Mouse (Mus musculus) CH12F3 (cell line): Measurements from ENCODE around the gene Xrra1.
"Not testable (repeated sequence)": the region's sequence is repeated elsewhere in the genome, so short reads cannot be mapped to it uniquely, and the experiment has no call there.

Experiments used
- in situ Hi-C: fragments of 300-500 bp; cut with MboI; formaldehyde crosslinking; loops from 2 replicates; pipeline ENCODE4 v1.14.3; 2020; ENCODE audit warnings: low sequenced_read_pairs

Gene Xrra1

DNA sequence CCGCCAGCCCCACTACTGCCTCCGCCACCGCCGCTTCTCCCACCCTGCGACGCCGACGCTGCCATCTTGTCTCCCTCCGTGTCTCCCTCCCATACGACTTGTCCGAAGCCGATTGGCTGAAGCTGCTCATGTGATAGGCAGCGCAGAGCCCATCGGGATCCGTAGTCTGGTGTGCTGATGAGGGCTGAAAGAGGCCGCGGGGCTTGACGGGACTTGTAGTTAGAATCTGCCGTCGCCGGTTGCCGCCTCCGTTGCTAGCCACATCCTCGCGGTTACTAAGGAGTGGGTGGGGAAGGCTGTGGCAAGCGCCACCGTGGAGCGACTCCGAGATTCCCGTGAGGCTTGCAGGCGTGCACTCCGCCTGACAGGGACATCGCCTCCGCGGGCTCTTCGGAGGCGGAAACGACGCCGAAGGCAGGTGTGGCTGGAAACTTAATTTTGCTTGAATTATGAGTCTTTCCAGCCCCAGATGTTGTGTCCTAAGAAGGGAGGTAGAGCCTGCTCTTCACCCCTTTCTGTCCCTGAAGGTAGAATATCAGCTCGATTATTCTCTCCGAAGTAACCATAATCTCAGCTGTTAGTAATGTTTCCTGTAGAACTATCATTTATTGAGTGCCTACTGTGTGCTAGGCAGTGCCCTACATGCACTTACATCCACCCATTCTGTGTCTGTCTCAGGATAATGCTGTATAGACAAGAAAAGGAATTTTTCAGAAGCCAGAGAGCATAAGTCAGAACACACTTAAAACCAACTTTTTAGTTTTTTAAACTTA is at the start of gene Xrra1:
Gene Xrra1 (plus strand): TSS at position 304 of the 773 bp plus-strand sequence.
- in situ Hi-C loops: no loop called here

- in situ Hi-C loops: no loop called here
Measured at GRCm38 (mm10) chr7:99810814-99811213, 48.1 kb upstream of the Xrra1 start.

GRCm38 (mm10) chr7:99811661-99812060 is 47.3 kb upstream of the Xrra1 start:
- in situ Hi-C loops: no loop called here

DNA sequence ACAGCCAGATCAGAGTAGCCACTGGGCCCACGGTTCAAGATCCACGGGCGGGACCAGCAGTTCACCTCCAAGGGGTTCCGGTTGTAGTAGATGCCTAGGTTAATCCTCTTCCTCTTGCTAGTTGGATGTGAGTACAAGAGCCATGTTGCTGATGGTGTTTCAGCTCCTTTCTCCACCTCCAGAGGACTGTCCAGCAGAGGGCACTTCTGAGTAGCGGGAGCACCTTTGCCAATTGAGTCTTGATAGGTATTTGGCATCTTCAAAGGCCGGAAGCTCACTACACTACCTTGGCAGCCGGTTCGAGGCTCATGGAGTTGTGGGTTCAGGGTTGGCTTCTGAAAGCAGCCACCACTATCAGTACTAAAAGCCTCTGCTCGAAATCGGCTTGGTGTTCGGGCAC is 45.5 kb upstream of the Xrra1 start:
- in situ Hi-C loops: no loop called here

- in situ Hi-C loops: not testable (repeated sequence)
Measured at GRCm38 (mm10) chr7:99818181-99818725, 40.7 kb upstream of the Xrra1 start.

- in situ Hi-C loops: no loop called here
Measured at GRCm38 (mm10) chr7:99821953-99822352, 37.0 kb upstream of the Xrra1 start.

GRCm38 (mm10) chr7:99822426-99822825 is 36.5 kb upstream of the Xrra1 start:
- in situ Hi-C loops: no loop called here

- in situ Hi-C loops: no loop called here
Measured at GRCm38 (mm10) chr7:99823045-99823663, 35.8 kb upstream of the Xrra1 start.

DNA sequence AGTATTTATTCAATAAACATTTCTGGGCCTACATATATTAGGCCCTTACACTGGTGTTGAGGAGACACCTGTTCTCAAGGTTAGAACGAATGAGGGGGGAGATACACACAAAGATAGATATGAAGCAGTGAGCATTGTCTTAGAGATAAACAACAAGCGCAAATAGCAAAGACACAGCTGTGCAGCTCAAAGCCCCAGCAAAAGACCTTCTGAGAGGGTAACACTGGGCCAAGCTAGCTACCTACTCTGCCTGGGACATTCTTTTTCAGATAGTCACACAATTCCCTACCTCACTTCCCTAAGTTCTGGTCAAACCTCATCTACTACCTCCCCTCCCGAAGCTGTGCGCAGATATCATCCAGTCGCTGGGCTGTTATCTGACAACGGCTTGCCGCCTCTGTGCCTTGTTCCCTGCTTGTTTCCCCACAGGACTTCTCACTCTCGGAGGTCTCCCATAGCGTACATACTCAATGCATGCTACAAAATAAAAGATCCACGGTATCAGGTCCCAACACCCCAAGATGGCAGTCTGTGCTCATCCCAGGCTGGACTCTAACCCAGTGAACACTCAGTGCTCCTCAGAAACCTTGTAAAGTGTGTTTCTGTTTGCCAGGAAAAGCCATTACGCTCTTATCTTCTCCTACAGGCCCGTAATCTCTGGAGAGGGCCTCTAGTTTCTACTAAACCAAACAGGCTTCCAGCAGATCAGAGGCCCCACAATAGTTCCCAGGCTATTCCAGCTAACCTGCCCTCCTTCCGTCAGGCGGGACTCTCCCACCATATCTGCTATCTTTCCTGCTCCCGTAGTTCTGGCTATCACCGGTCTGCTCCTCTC is 34.0 kb upstream of the Xrra1 start:
- in situ Hi-C loops: no loop called here

GRCm38 (mm10) chr7:99825511-99825910 is 33.4 kb upstream of the Xrra1 start:
- in situ Hi-C loops: no loop called here

- in situ Hi-C loops: no loop called here
Measured at GRCm38 (mm10) chr7:99826096-99826495, 32.8 kb upstream of the Xrra1 start.

DNA sequence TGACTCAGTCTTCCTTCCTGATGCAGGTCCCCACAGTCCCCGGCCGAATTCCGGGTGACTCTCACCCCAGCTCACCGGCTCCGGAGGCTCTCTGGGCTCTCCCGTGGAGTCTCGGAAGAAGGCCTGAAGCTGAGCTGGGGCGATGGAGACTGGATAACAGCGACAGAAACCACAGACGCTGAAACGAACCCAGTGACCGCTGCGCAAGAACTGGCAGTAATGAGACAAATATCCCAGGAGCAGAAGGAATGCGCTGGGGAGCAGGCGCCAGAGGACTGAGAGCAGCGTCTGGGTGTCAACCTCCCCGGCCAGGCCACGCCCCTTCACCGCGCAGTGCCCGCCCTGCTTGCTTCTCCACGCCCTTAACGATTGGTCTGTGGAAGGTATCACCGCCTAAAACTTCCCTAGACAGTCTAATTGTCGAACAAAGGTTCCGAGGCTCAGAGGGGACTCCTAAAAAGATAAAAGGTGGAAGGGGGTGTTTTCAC is 30.8 kb upstream of the Xrra1 start, which contains the start of gene Neu3:
Gene Neu3 (minus strand): TSS at position 335 of the 488 bp plus-strand sequence.
- in situ Hi-C loops: no loop called here

DNA sequence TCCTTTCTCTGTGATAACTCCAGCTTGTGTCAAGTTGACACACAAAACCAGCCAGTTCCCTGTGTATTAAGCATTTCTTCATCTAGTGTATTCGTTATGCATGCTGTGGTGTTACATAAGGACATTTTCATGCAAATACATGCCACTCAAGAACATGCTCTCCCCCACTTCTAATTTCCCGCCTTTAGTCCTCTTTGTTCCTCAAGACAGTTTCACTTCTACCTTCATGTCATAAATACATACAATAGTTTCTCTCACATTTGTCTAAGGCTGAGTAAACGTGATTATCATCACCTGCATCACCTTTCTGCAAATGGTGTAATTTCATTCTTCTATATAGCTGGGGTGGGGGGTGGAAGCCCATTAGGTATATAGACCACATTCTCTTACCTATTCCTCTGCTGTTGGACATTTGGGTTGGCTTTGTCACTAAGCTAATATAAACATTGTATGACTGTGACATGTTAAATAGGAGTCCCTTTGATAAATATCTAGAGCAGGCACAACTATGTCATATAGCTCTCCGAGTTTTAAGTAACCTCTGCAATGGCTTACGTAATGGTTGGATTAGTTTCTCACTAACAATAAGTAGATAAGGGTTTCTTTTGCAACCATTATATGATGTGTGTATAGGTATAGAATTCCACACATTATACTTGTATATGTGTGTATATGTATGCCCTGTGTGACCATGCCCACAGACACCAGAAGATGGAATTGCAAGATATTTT is 25.6 kb upstream of the Xrra1 start:
- in situ Hi-C loops: no loop called here

DNA sequence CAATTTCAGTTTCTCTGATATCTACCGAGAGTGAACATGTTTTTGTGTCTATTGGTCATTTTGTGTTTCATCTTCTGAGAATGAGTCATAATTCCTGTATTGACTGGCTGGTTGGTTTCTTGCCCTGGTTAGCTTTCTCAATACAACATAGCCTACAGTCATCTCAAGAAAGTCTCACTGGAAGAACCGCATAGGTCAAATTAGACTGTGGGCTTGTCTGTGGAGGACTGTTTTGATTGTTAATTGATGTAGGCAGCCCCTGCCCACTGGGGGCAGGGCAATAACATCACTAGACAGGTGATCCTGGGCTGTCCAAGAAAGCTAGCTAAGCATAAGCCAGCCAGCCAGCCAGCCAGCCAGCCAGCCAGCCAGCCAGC is 25.1 kb upstream of the Xrra1 start:
- in situ Hi-C loops: no loop called here

- in situ Hi-C loops: no loop called here
Measured at GRCm38 (mm10) chr7:99834314-99834853, 24.5 kb upstream of the Xrra1 start.

GRCm38 (mm10) chr7:99836781-99837180 is 22.1 kb upstream of the Xrra1 start:
- in situ Hi-C loops: no loop called here

DNA sequence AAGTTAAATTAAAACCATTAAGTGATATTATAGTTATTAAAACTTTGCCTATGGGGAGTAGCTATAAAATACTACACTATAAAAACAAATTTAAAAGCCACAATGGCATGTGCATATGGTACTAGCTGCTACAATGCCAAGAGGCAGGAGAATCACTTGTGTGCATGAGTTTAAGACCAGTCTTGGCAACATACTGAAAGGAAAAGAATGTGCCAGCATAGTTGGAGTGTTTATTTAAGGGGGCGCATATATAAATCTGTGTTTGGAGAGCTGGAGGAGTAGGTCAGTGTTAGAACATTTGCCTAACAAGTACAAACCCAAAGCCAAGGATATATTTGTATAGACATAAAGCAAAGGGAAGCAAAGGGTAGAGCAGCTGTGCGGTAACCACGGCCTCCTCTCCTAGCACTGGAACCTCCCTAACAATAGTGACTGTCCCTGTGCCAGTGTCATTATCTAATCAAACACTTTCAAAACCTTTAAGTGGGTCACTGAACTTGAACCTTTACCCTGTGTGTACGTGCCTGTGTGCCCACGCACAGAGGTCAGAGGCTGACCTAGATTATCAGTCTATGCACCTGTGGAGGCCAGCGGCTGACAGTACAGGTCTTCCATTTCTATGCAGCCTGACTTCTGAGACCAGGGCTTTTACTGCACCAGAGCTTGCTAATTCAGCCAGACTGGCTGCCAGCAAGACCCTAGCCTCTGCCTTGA is 21.4 kb upstream of the Xrra1 start:
- in situ Hi-C loops: no loop called here

- in situ Hi-C loops: no loop called here
Measured at GRCm38 (mm10) chr7:99838241-99838640, 20.7 kb upstream of the Xrra1 start.

DNA sequence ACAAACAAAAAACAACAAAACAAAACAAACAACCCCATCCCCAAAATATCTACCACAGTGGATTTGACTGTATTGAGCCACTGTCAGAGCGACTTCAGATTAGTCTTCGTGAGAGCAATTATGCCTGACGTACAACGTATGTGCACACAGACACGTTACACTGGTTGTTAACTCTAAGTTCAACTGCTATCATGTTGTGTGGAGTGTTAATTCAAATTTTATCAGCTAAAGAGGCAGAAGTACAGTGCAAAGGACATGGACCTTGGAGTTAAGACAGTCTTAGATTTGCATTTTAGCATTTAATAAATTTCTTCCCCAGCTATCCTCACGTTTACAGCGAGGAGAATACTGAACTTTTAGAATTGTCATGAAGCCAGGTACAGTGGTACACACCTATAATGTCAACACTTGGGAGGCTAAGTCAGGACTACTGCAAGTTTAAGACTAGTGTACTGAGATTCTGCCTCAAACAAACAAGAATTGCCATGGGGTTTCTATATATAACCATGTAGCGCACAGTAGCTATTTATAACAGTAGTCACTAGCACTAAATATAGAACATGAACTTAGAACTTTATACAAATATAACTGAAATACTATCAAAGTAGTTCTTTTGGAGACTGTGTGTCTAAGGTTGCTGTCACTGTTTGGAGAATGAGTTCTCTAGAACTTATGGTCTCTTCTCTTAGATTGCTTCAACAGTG is 13.2 kb upstream of the Xrra1 start:
- in situ Hi-C loops: no loop called here
